Mouse (Mus musculus): Measurements from ENCODE around the gene Chrna3.

DNA sequence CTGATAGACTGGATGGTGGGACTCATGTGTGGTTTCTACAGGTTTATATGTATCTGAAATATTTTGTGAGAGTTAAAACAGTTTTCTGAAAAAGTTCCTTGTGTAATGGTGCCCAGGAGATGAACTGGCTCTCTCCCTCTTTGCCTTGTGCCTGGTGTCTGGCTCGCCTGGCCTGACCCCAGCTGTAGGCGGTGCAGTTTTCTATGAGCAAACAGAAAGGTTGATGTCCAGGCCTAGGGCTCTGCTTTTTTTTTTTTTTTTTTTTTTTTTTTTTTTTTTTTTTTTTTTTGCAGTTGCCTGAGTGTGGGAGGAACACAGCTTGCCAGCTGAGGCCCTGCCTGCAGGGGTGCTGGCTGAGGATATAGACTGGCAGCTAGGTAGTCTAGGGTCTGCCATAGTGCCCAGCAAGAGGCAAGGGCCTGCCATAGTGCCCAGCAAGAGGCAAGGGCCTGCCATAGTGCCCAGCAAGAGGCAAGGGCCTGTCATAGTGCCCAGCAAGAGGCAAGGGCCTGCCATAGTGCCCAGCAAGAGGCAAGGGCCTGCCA, 29.1 kb upstream of the Chrna3 start:
- TF ChIP-seq CTCF (IDR thresholded peaks at IDR 0.05), result no peak
- no peak for TF ChIP-seq EP300 (IDR thresholded peaks at IDR 0.05)
